Mouse (Mus musculus) embryonic fibroblast, embryonic 13.5 days (primary cell): Measurements from ENCODE around the gene Fstl3.

Experiments used
- CTCF ChIP-seq: IDR thresholded peaks from 2 replicates; pipeline ENCODE4 v1.5.1; 2011; ENCODE audit warnings: mild to moderate bottlenecking, control low read depth, low read length, moderate library complexity, borderline replicate concordance; ENCODE audit not compliant: insufficient read depth
- POLR2A ChIP-seq: IDR thresholded peaks from 2 replicates; pipeline ENCODE4 v1.6.1; 2011; ENCODE audit warnings: low read depth, mild to moderate bottlenecking, control low read depth, low read length, moderate library complexity

DNA sequence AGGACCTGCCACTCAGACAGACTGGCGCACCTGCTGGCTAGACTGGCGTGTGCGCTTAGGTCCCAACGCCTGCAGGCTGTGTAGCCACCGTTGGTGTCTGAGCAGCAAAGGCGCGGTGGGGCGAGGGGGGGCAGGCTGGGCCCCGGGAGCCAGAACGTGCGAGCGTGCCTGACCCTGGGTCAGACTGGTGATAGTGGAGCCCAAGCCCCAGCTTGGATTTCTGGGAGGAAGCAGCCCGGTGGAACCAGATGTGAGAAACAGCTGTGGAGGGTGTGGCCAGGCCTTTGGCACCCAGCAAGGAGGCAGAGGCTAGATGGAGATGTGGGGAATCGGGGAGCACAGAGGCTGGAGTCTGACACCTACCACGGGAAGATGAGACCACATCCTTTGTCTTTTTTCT is 20.3 kb downstream of the Fstl3 start:
- TF ChIP-seq CTCF (no peak), POLR2A (no peak)
